Mouse (Mus musculus) neural tube, embryonic 14.5 days (tissue): ENCODE data around the gene Arhgef10l. TPM values are rescaled to one million over a fixed set of nuclear protein-coding genes. Genes with fewer than 3 reads are reported as not detected.

Experiments used
- ATAC-seq: fragments of 200-750 bp; cut with Nextera tagmentation; 2 replicates; pipeline ENCODE4 v1.8.0; 2017; ENCODE audit warnings: low read depth, mild to moderate bottlenecking, moderate TSS enrichment, moderate library complexity
- H3K27ac ChIP-seq: fragments of 300-500 bp; sonication (generic); 2 replicates; pipeline ENCODE4 v1.5.1; 2014; ENCODE audit warnings: low read depth, mild to moderate bottlenecking, control low read depth, low read length, moderate library complexity, mixed read lengths
- H3K27me3 ChIP-seq: fragments of 300-500 bp; sonication (generic); 2 replicates; pipeline ENCODE4 v1.6.1; 2014; ENCODE audit warnings: low read length; ENCODE audit not compliant: control insufficient read depth, insufficient read depth
- H3K36me3 ChIP-seq: fragments of 300-500 bp; sonication (generic); 2 replicates; pipeline ENCODE4 v1.6.1; 2014; ENCODE audit warnings: low read length, mixed read lengths; ENCODE audit not compliant: control insufficient read depth, insufficient read depth
- H3K4me1 ChIP-seq: fragments of 300-500 bp; sonication (generic); 2 replicates; pipeline ENCODE4 v1.6.1; 2014; ENCODE audit warnings: low read length; ENCODE audit not compliant: control insufficient read depth, insufficient read depth
- H3K4me2 ChIP-seq: fragments of 300-500 bp; sonication (generic); 2 replicates; pipeline ENCODE4 v1.6.1; 2014; ENCODE audit warnings: mild to moderate bottlenecking, low read depth, low read length, control low read depth
- H3K4me3 ChIP-seq: fragments of 300-500 bp; sonication (generic); 2 replicates; pipeline ENCODE4 v1.5.1; 2014; ENCODE audit warnings: low read depth, low read length, control low read depth, mixed read lengths
- H3K9ac ChIP-seq: fragments of 300-500 bp; sonication (generic); replicated peaks from 2 replicates; pipeline ENCODE4 v1.6.1; 2014; ENCODE audit warnings: low read depth, mild to moderate bottlenecking, control low read depth, low read length, mixed read lengths
- H3K9me3 ChIP-seq: fragments of 300-500 bp; sonication (generic); 2 replicates; pipeline ENCODE4 v1.6.1; 2016; ENCODE audit warnings: low read length; ENCODE audit not compliant: control insufficient read depth
- WGBS: fragments of 180-500 bp; shearing (Covaris S2); extraction: QIAGEN DNeasy Blood & Tissue Kit; methylation state at CpG from one replicate; pipeline ENCODE4 v1.1.7; 2014; 5-methylcytosine and 5-hydroxymethylcytosine counted together
- polyA plus RNA-seq: library from polyadenylated mRNA; unstranded; fragments of >200 nt; fragmentation: Nextera tagmentation; extraction: Ambion mirVana; gene quantifications from 2 replicates; pipeline ENCODE4 v1.2.1, GENCODE M21; 2014

The Arhgef10l gene
- polyA plus RNA-seq, 1 experiment from 2014 or later = 18.8 TPM

- no peak overlapping the region for H3K4me3 ChIP-seq
- H3K27me3 ChIP-seq = no peaks in the 10 kb centered on the region
- ATAC-seq = no peak
- no peak overlapping the region for H3K27ac ChIP-seq
- H3K9ac ChIP-seq = no peak overlapping the region
- H3K4me2 ChIP-seq = no peak overlapping the region
- 45% methylated on average over 5 of the region's 5 CpGs for WGBS
- no peaks in the 10 kb centered on the region for H3K36me3 ChIP-seq
- no peaks in the 10 kb centered on the region for H3K9me3 ChIP-seq
- H3K4me1 ChIP-seq = no peaks in the 10 kb centered on the region
These were observed 174.3 kb downstream of the Arhgef10l start for GRCm38 (mm10) chr4:140491555-140491954.

- no peak overlapping the region for H3K4me3 ChIP-seq
- H3K27me3 ChIP-seq = no peaks in the 10 kb centered on the region
- no peak overlapping the region for H3K4me2 ChIP-seq
- no peaks in the 10 kb centered on the region for H3K9me3 ChIP-seq
- no peak for ATAC-seq
- H3K27ac ChIP-seq = no peak overlapping the region
- H3K4me1 ChIP-seq = peaks cover 3% of the 10 kb centered on the region; the same call in 1 of the 2 replicates
- 71% methylated on average over 12 of the region's 12 CpGs for WGBS
- no peaks in the 10 kb centered on the region for H3K36me3 ChIP-seq
- no peak overlapping the region for H3K9ac ChIP-seq
These were observed 180.4 kb downstream of the Arhgef10l start for GRCm38 (mm10) chr4:140485442-140485841.

GRCm38 (mm10) chr4:140483134-140483533 is 182.7 kb downstream of the Arhgef10l start:
- Histone ChIP-seq H3K4me1 (peaks cover 13% of the 10 kb centered on the region; the same call in 1 of the 2 replicates), H3K9ac (no peak overlapping the region), H3K36me3 (no peaks in the 10 kb centered on the region), H3K9me3 (no peaks in the 10 kb centered on the region), H3K4me2 (no peak overlapping the region), H3K27ac (no peak overlapping the region), H3K4me3 (no peak overlapping the region), H3K27me3 (no peaks in the 10 kb centered on the region)
- ATAC-seq = no peak
- 76% methylated on average over 11 of the region's 11 CpGs for WGBS

GRCm38 (mm10) chr4:140480369-140481067 is 185.3 kb downstream of the Arhgef10l start:
- Histone ChIP-seq H3K9me3 (no peaks in the 10 kb centered on the region), H3K36me3 (no peaks in the 10 kb centered on the region), H3K27me3 (no peaks in the 10 kb centered on the region), H3K9ac (no peak overlapping the region), H3K4me2 (no peak overlapping the region; the same call in 1 of the 2 replicates), H3K27ac (no peak overlapping the region; the same call in 1 of the 2 replicates), H3K4me3 (no peak overlapping the region), H3K4me1 (peaks cover 13% of the 10 kb centered on the region; the same call in 1 of the 2 replicates)
- 25% methylated on average over 15 of the region's 15 CpGs for WGBS
- ATAC-seq = peak; percentile 63

GRCm38 (mm10) chr4:140475194-140475593 is 190.6 kb downstream of the Arhgef10l start:
- Histone ChIP-seq H3K4me1 (peaks cover 8% of the 10 kb centered on the region; the same call in 1 of the 2 replicates), H3K9me3 (no peaks in the 10 kb centered on the region), H3K36me3 (no peaks in the 10 kb centered on the region), H3K9ac (no peak overlapping the region), H3K27me3 (no peaks in the 10 kb centered on the region), H3K4me3 (no peak overlapping the region), H3K27ac (no peak overlapping the region), H3K4me2 (no peak overlapping the region)
- WGBS = 65% methylated on average over 8 of the region's 8 CpGs
- no peak for ATAC-seq

- no peaks in the 10 kb centered on the region for H3K27me3 ChIP-seq
- no peak overlapping the region for H3K4me2 ChIP-seq
- no peak overlapping the region for H3K9ac ChIP-seq
- no peaks in the 10 kb centered on the region for H3K36me3 ChIP-seq
- no peaks in the 10 kb centered on the region for H3K4me1 ChIP-seq
- no peaks in the 10 kb centered on the region for H3K9me3 ChIP-seq
- H3K4me3 ChIP-seq = no peak overlapping the region
- ATAC-seq = no peak
- no peak overlapping the region for H3K27ac ChIP-seq
- 69% methylated on average over 13 of the region's 13 CpGs for whole genome bisulfite sequencing
These were observed 195.9 kb downstream of the Arhgef10l start for GRCm38 (mm10) chr4:140469760-140470452.

- 53% methylated on average over 17 of the region's 17 CpGs for WGBS
- Histone ChIP-seq H3K4me1 (peaks cover 9% of the 10 kb centered on the region; the same call in 1 of the 2 replicates), H3K36me3 (no peaks in the 10 kb centered on the region), H3K9ac (no peak overlapping the region), H3K9me3 (no peaks in the 10 kb centered on the region), H3K4me3 (no peak overlapping the region), H3K4me2 (no peak overlapping the region), H3K27me3 (no peaks in the 10 kb centered on the region), H3K27ac (peak overlapping the region; percentile 23; the same call in 1 of the 2 replicates)
- peak; percentile 51; the same call in 1 of the 2 replicates for ATAC-seq
These were observed 198.5 kb downstream of the Arhgef10l start for GRCm38 (mm10) chr4:140467254-140467791.
